Mouse (Mus musculus) cerebellum, adult 2 months (tissue): ENCODE measurements around the gene Smc1a.
"Not testable (repeated sequence)": the region's sequence is repeated elsewhere in the genome, so short reads cannot be mapped to it uniquely, and the experiment has no call there.

ENCODE experiments used
- CTCF ChIP-seq: fragments of 200-500 bp; IDR thresholded peaks from 2 replicates; pipeline ENCODE4 v1.5.1; 2011; ENCODE audit warnings: low read depth, mild to moderate bottlenecking, control low read depth, low read length, moderate library complexity, borderline replicate concordance; ENCODE audit not compliant: insufficient read depth
- POLR2A ChIP-seq: fragments of 200-500 bp; IDR thresholded peaks from 2 replicates; pipeline ENCODE4 v1.6.1; 2011; ENCODE audit warnings: low read length, control low read depth, borderline replicate concordance; ENCODE audit not compliant: insufficient read depth

GRCm38 (mm10) chrX:152089832-152090614 lies 73.8 kb downstream of the Smc1a start:
- not testable (repeated sequence) for TF ChIP-seq POLR2A, CTCF
